Mouse (Mus musculus): ENCODE data around the gene Chst13.
A peak's percentile ranks its signal among the peaks of the same experiment; 100 is the strongest.

Gene Chst13

GRCm38 (mm10) chr6:90324991-90325390 is at the start of gene Chst13:
Gene Chst13 (minus strand): TSS chr6:90325185.
- no peak for DNase-seq (ENCODE audit: low spot score in 2 of 2)

- no peak for DNase-seq (ENCODE audit: low spot score in 2 of 2)
Observed at GRCm38 (mm10) chr6:90374647-90375046, 49.7 kb upstream of the Chst13 start.

- peak in 1 of 2 experiments; percentile 16 for DNase-seq (ENCODE audit: low spot score in 2 of 2)
Observed at GRCm38 (mm10) chr6:90369725-90370553, 45.0 kb upstream of the Chst13 start.

GRCm38 (mm10) chr6:90368976-90369724 is 44.2 kb upstream of the Chst13 start, which contains the start of gene Zxdc:
Gene Zxdc (plus strand): TSS chr6:90369492.
- DNase-seq (ENCODE audit: low spot score in 2 of 2) = peak; percentile 99 to 100

DNA sequence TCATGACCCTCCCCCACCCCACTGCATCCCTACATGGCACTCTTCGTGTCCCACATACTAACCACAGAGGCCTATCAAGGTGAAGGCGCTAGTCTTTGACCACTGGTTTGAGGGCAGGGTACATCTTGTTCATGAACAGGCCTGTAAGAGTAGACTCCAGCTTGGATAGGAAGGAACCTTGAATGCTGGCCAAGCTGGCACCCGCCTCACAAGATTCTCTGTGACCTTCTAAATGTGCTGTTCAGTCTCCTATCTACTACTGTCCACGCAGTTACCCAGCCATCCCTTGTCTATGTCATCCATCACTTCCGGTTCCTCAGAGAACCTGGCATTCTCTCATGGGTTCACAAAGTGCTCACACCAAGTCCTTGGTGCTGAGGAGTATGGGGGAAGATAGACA is 38.3 kb upstream of the Chst13 start:
- no peak for DNase-seq (ENCODE audit: low spot score in 2 of 2)

GRCm38 (mm10) chr6:90360922-90361614 is 36.1 kb upstream of the Chst13 start:
- no peak for DNase-seq (ENCODE audit: low spot score in 2 of 2)

- peak; percentile 81 to 84 for DNase-seq (ENCODE audit: low spot score in 2 of 2)
Observed at GRCm38 (mm10) chr6:90360024-90360781, 35.2 kb upstream of the Chst13 start.

DNA sequence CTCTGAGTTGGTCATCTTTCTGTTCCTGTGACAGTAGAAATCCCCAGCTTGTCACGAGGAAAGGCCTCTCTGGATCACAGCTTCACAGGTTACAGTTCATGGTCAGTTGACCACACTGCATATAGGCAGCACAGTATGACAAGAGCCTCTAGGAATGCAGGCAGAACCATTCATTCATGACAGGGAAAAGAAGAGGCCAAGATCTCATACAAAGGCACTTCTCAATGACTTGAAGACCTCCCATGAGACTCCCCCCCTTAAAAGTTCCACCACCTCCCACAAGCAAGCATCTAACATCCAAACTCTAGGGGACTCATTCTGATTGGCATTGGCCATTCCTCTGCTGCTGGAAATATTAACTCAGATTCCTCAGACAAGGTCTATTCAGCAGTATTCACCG is 34.5 kb upstream of the Chst13 start:
- no peak for DNase-seq (ENCODE audit: low spot score in 2 of 2)

- no peak for DNase-seq (ENCODE audit: low spot score in 2 of 2)
Observed at GRCm38 (mm10) chr6:90358142-90358541, 33.2 kb upstream of the Chst13 start.

DNA sequence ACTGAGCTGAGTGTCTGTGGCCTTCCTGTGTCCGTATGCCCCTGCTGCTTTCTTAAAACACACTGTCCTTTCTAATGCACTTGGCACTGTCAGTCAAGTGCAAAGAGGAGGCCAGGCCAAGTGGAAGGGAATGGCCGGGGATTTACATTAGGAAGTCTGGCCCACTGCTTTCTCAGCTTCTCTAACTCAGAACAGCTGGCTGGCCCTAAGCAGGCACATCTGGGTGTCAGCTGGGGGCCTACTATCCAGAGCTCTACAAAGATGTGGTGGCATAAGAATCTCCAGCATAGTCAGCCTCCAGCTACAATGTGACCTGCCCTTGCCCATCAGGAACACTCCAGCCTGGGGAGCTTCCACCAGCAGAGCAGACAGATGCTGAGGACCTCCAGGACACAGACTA is 25.0 kb upstream of the Chst13 start:
- no peak for DNase-seq (ENCODE audit: low spot score in 2 of 2)

DNA sequence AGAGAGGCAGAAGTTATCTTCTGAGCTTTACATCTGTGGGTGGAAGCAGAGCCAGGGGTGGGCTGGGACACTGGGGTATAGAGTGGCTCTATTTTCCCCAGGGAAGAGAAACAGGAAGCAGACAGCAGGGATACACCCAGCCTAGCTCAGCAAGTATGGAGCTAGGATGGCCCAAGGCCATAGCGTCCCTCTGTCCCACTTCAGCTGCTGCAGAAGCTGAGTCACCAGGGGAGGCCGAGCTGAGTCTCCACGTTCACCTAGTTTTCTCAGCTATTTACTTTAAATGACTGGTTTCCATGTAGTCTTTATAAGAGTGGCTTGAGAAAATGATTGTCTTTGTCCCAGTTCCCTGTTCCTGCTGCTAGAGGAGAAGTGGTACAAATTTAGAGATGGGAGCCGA is 23.5 kb upstream of the Chst13 start:
- no peak for DNase-seq (ENCODE audit: low spot score in 2 of 2)

GRCm38 (mm10) chr6:90347183-90347582 is 22.2 kb upstream of the Chst13 start:
- no peak for DNase-seq (ENCODE audit: low spot score in 2 of 2)

GRCm38 (mm10) chr6:90342343-90342742 is 17.4 kb upstream of the Chst13 start:
- DNase-seq (ENCODE audit: low spot score in 2 of 2) = no peak

GRCm38 (mm10) chr6:90334244-90334643 is 9.3 kb upstream of the Chst13 start:
- DNase-seq (ENCODE audit: low spot score in 2 of 2) = no peak

DNA sequence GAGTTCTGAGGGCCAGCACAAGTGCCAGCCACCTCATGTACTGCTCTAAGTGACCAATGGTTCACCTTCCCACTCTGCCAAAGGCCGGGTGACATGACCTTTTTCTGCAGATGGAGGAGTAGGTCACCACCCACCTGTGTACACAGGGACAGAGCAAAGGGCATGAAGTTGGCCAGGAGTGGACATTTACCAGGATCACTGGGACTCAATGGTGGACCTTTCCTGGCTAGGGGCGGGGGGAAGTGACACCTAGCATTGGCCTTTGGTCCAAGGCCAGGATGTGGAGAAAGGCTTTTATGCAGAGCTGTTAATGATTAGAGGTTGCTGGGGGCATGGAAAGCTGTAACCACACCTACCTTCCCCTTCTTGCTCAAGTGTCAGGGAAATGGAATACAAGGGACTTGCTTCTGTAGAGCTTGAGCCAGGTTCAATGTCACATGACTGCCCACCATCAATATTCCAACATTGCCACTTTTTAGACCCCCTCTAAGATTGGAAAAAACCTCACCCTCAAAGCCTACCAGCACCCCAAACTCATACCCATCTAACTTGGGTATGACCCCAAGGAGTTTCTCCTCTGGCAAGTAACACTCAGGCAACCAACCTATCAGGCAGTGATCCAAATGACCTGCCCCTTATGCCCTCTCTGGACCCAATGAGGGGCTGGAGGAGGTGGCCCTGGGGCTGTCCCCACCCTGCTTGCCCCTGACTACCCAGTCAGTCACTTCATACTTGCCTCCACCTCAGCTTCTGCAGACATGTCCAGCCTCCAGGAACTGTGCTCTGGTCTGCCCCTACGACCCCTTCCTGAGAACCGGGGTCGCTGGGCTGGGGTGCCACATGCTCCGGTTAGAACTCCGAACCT is 7.8 kb upstream of the Chst13 start, which contains the start of gene Uroc1:
Uroc1 (plus strand) TSS at position 724 of the 865 bp plus-strand sequence.
- no peak for DNase-seq (ENCODE audit: low spot score in 2 of 2)

DNA sequence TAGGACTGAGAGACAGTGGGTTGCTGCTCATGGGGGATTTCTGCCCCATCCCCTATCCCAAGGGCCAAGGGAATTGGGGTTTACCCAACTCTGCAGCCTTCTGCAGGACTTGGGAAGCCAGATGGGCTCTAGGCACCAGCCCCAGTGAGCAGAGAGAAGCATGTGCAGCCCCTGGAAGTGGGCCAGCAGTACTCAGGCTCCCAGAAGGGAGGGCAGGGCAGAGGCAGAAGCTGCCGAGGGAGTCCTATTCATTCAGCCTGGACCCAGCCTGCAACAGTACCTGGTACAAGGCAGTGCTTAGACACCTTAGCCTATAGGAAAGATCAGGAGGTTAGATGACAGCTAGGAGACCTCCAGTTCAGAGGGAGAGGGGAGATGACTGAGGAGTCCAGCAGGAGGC is 5.0 kb upstream of the Chst13 start:
- DNase-seq (ENCODE audit: low spot score in 2 of 2) = peak; percentile 44 to 47

GRCm38 (mm10) chr6:90327670-90328069 is 2.7 kb upstream of the Chst13 start:
- no peak for DNase-seq (ENCODE audit: low spot score in 2 of 2)

DNA sequence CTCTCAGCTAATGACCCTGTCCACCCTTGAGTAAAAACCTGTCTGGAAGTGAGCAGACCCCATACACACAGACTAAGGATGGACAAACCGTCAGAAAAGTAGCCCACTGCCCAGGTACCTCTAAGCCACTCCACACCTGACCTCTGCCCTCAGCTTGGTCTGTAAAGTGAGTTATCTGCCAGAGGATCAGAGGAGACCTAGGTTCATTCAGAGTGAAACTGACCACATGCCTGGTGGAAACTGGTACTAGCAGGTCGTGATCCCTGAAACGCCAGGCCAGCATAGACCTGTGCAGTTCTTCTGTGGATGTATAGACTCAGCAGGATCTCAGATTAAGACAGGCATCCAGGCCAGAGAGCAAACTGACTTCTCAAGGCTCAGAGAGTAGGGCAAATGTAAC is 522 bp downstream of the Chst13 start:
- DNase-seq (ENCODE audit: low spot score in 2 of 2) = no peak

DNA sequence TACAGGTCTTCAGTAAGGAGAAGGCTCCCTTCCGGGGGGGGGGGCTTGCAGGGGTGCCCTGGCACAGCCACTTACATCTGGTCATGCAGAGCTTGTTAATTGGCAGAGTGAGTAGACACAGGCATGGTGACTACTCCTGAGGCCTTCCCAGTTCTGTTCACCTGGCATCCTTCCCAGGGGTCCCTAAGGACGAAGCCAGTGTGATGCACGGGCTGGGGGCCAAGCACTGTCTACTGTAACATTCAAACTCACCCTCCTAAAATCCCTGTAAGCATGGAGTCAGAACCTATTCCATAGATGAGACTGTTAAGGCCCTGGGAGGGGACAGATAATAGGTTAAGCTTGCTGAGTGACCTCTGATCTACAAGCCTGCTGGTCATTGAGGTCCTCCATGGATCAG is 959 bp downstream of the Chst13 start:
- no peak for DNase-seq (ENCODE audit: low spot score in 2 of 2)

GRCm38 (mm10) chr6:90321811-90322210 is 3.2 kb downstream of the Chst13 start:
- no peak for DNase-seq (ENCODE audit: low spot score in 2 of 2)

GRCm38 (mm10) chr6:90320429-90320828 is 4.6 kb downstream of the Chst13 start:
- no peak for DNase-seq (ENCODE audit: low spot score in 2 of 2)

All from heart, adult 9 months (tissue).